Mouse (Mus musculus): ENCODE measurements around the gene Mysm1.

GRCm38 (mm10) chr4:95023350-95023953, 44.6 kb upstream of the Mysm1 start:
- no peak for TF ChIP-seq CTCF (IDR thresholded peaks at IDR 0.05; ENCODE audit: low read depth, low read length)
- TF ChIP-seq GATA1 (IDR thresholded peaks at IDR 0.05; ENCODE audit: borderline replicate concordance, low read length), result no peak

All from G1E (cell line).